Mouse (Mus musculus): ENCODE data around the gene Sobp. TPM values are rescaled to one million over a fixed set of nuclear protein-coding genes. Genes with fewer than 3 reads are reported as not detected.

Gene Sobp
- polyA plus RNA-seq, 1 experiment from 2014 or later: 0.29 TPM

GRCm38 (mm10) chr10:43053861-43054560 is 120.3 kb downstream of the Sobp start:
- Histone ChIP-seq H3K9me3 (ENCODE audit: control insufficient read depth, low read length) (no peaks in the 10 kb centered on the region), H3K4me3 (ENCODE audit: low read length) (no peak overlapping the region), H3K27ac (ENCODE audit: low read length) (no peak overlapping the region), H3K27me3 (ENCODE audit: control insufficient read depth, insufficient read depth, low read depth, low read length) (no peaks in the 10 kb centered on the region), H3K9ac (ENCODE audit: low read length) (no peak overlapping the region), H3K36me3 (ENCODE audit: control insufficient read depth, insufficient read depth, low read length) (no peaks in the 10 kb centered on the region), H3K4me2 (ENCODE audit: low read depth, low read length) (no peak overlapping the region), H3K4me1 (replicated peaks; ENCODE audit: control insufficient read depth, insufficient read depth, low read length) (no peaks in the 10 kb centered on the region)
- ATAC-seq (ENCODE audit: low read depth): no peak
- 60% methylated on average over 10 of the region's 10 CpGs for WGBS

DNA sequence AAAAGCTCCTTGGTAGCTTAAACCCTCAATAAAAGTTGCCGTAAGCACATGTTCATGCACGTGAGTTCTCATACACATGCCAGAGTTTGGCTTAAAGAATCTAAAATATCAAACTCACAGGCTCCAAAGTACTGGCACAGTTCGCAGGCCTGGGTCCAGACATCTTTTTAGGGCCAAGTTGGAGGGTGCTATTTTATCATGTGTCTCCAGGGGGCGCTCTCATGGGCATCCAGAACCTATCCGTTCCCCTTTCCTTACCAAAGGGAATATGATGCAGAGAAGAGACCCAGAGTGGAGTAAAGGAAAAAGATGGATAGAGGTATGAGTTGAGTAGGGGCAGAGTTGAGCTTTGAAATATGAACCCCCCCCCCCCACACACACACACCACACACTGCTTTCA is 121.9 kb downstream of the Sobp start:
- Histone ChIP-seq H3K27ac (ENCODE audit: low read length) (no peak overlapping the region), H3K27me3 (ENCODE audit: control insufficient read depth, insufficient read depth, low read depth, low read length) (no peaks in the 10 kb centered on the region), H3K4me3 (ENCODE audit: low read length) (no peak overlapping the region), H3K4me2 (ENCODE audit: low read depth, low read length) (no peak overlapping the region), H3K9me3 (ENCODE audit: control insufficient read depth, low read length) (no peaks in the 10 kb centered on the region), H3K9ac (ENCODE audit: low read length) (no peak overlapping the region), H3K36me3 (ENCODE audit: control insufficient read depth, insufficient read depth, low read length) (no peaks in the 10 kb centered on the region), H3K4me1 (replicated peaks; ENCODE audit: control insufficient read depth, insufficient read depth, low read length) (no peaks in the 10 kb centered on the region)
- 53% methylated on average over 5 of the region's 5 CpGs for WGBS
- ATAC-seq (ENCODE audit: low read depth): no peak

DNA sequence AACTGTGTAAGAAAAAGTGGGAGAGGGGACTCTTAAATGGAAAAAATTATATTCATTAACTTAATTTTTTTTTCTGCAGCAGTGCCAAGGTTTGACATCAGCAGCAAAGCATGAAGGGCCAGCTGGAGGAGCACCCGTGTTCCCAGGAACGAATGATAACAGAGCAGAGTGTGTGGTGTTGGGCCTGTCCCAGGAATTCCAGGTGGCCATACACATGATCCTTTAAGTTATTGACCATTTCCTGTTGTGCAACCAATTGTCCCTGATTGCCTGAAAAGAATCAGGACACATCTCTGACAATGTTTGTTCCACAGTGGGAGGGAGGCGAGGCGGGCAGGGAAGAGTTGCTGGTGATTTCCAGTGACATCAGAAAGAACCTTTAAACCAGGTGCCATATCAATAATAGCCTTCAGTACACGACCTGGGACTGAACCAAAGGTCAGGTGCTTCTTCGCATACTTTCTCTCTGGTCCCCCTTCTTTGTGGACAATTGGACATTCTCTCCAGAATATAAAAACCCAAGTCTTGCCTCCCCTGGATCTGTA is 126.5 kb downstream of the Sobp start:
- ATAC-seq (ENCODE audit: low read depth): no peak
- WGBS: 54% methylated on average over 6 of the region's 6 CpGs

DNA sequence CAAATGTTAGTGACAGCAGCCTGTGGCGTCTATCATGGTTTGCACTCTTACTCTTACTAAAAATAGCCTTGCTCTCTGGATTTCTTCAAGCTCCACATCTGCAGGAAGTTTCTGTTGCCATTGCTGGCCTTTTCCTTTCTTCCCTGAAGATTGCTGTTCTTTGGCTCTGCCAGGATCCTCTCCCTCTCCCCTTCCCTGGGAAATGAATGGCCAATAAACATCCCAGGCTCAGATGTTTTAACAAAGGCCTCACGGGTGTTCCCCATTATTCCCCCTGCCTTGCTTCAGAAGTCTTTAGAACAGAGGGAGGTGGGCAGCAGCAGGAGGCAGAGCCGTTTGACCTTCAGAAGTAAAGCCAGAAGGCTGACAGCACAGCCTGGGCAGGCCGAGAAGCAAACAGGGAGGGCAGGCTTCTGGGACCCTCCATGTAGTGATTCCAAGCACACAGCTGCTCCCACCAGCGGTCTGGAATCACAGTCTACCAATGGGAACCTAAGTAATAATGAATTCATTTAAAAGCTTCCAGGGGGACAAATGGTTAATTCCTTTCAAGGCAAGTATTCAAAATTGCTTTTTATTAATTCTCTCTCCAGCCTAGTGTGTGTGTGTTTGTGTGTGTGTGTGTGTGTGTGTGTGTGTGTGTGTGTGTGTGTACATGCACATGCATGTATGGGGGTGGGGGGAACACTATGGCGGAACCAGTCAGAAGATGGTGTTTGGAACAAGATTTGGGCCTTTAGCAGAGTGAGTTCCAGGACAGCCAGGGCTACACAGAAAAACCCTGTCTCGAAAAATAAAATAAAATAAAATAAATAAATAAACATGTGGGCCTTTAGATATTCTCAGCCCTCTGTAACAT is 130.8 kb downstream of the Sobp start:
- Histone ChIP-seq H3K4me3 (ENCODE audit: low read length) (no peak overlapping the region), H3K27me3 (ENCODE audit: control insufficient read depth, insufficient read depth, low read depth, low read length) (no peaks in the 10 kb centered on the region), H3K9me3 (ENCODE audit: control insufficient read depth, low read length) (0 out of 2 replicates have a peak, but pooled peaks cover 3% of the 10 kb centered on the region), H3K4me2 (ENCODE audit: low read depth, low read length) (no peak overlapping the region), H3K9ac (ENCODE audit: low read length) (peak overlapping the region; percentile 2; the same call in 1 of the 2 replicates), H3K4me1 (replicated peaks; ENCODE audit: control insufficient read depth, insufficient read depth, low read length) (peaks cover 18% of the 10 kb centered on the region), H3K36me3 (ENCODE audit: control insufficient read depth, insufficient read depth, low read length) (no peaks in the 10 kb centered on the region), H3K27ac (ENCODE audit: low read length) (peak overlapping the region; percentile 89)
- ATAC-seq (ENCODE audit: low read depth): peak; percentile 79
- WGBS: 29% methylated on average over 7 of the region's 7 CpGs

More for the DNA sequence above, 126.5 kb downstream of the Sobp start:
- H3K36me3 ChIP-seq (ENCODE audit: control insufficient read depth, insufficient read depth, low read length): no peaks in the 10 kb centered on the region
- H3K4me3 ChIP-seq (ENCODE audit: low read length): no peak overlapping the region
- no peaks in the 10 kb centered on the region for H3K27me3 ChIP-seq (ENCODE audit: control insufficient read depth, insufficient read depth, low read depth, low read length)
- H3K27ac ChIP-seq (ENCODE audit: low read length): no peak overlapping the region
- H3K9ac ChIP-seq (ENCODE audit: low read length): no peak overlapping the region
- H3K4me2 ChIP-seq (ENCODE audit: low read depth, low read length): no peak overlapping the region
- H3K4me1 ChIP-seq (replicated peaks; ENCODE audit: control insufficient read depth, insufficient read depth, low read length): peaks cover 12% of the 10 kb centered on the region
- no peaks in the 10 kb centered on the region for H3K9me3 ChIP-seq (ENCODE audit: control insufficient read depth, low read length)

GRCm38 (mm10) chr10:43042591-43043327 is 131.6 kb downstream of the Sobp start:
- no peak; the same call in none of the 2 replicates for ATAC-seq (ENCODE audit: low read depth)
- H3K27me3 ChIP-seq (ENCODE audit: control insufficient read depth, insufficient read depth, low read depth, low read length): no peaks in the 10 kb centered on the region
- no peak overlapping the region for H3K4me3 ChIP-seq (ENCODE audit: low read length)
- 0 out of 2 replicates have a peak, but pooled peaks cover 3% of the 10 kb centered on the region for H3K9me3 ChIP-seq (ENCODE audit: control insufficient read depth, low read length)
- H3K27ac ChIP-seq (ENCODE audit: low read length): peak overlapping the region; percentile 89
- WGBS: 47% methylated on average over 10 of the region's 10 CpGs
- H3K4me1 ChIP-seq (replicated peaks; ENCODE audit: control insufficient read depth, insufficient read depth, low read length): peaks cover 18% of the 10 kb centered on the region
- H3K9ac ChIP-seq (ENCODE audit: low read length): no peak overlapping the region
- no peak overlapping the region for H3K4me2 ChIP-seq (ENCODE audit: low read depth, low read length)
- no peaks in the 10 kb centered on the region for H3K36me3 ChIP-seq (ENCODE audit: control insufficient read depth, insufficient read depth, low read length)

DNA sequence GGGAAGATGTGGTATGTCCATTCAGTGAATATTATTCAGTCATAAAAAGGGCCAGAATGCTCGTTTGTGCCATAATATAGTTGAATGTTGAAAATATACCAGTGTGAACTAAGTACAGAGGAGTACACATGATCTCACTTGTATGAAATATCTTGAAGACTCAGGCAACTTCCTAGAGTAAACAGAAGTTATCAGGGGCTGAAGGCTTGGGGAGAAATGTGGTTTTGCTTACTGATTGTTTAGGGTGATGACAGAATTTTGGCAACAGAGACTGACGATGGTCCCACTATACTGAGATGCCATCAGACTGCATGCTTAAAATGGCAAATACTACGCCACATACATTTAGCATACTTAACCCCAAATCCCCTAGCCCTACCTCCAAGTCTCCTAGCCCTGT is 132.5 kb downstream of the Sobp start:
- peaks cover 21% of the 10 kb centered on the region for H3K4me1 ChIP-seq (replicated peaks; ENCODE audit: control insufficient read depth, insufficient read depth, low read length)
- ATAC-seq (ENCODE audit: low read depth): no peak
- WGBS: 57% methylated on average over 3 of the region's 3 CpGs
- no peaks in the 10 kb centered on the region for H3K27me3 ChIP-seq (ENCODE audit: control insufficient read depth, insufficient read depth, low read depth, low read length)
- H3K9ac ChIP-seq (ENCODE audit: low read length): no peak overlapping the region
- H3K4me2 ChIP-seq (ENCODE audit: low read depth, low read length): no peak overlapping the region
- H3K4me3 ChIP-seq (ENCODE audit: low read length): no peak overlapping the region
- H3K36me3 ChIP-seq (ENCODE audit: control insufficient read depth, insufficient read depth, low read length): no peaks in the 10 kb centered on the region
- no peak overlapping the region for H3K27ac ChIP-seq (ENCODE audit: low read length)
- 0 out of 2 replicates have a peak, but pooled peaks cover 3% of the 10 kb centered on the region for H3K9me3 ChIP-seq (ENCODE audit: control insufficient read depth, low read length)

DNA sequence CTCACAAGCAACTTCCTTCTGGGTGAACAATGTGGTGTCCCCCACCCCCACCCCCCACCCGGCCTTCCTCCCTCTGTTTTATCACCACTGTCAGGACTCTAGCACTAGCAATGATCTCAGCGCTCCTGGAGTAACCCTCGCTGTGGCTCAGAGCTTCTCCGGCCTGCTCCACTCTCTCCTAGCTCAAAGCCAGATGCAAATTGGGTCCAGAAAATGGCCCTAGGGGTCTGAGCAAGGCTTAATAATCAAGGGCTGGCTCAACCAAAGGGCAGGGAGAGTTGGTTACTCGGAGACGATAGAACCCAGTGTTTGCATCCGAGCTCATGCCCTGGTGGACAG is 136.9 kb downstream of the Sobp start:
- Histone ChIP-seq H3K4me1 (replicated peaks; ENCODE audit: control insufficient read depth, insufficient read depth, low read length) (peaks cover 12% of the 10 kb centered on the region), H3K9ac (ENCODE audit: low read length) (no peak overlapping the region), H3K4me3 (ENCODE audit: low read length) (no peak overlapping the region), H3K9me3 (ENCODE audit: control insufficient read depth, low read length) (0 out of 2 replicates have a peak, but pooled peaks cover 3% of the 10 kb centered on the region), H3K36me3 (ENCODE audit: control insufficient read depth, insufficient read depth, low read length) (no peaks in the 10 kb centered on the region), H3K27ac (ENCODE audit: low read length) (no peak overlapping the region), H3K4me2 (ENCODE audit: low read depth, low read length) (no peak overlapping the region), H3K27me3 (ENCODE audit: control insufficient read depth, insufficient read depth, low read depth, low read length) (no peaks in the 10 kb centered on the region)
- ATAC-seq (ENCODE audit: low read depth): peak; percentile 34; the same call in 1 of the 2 replicates
- 57% methylated on average over 7 of the region's 7 CpGs for WGBS

DNA sequence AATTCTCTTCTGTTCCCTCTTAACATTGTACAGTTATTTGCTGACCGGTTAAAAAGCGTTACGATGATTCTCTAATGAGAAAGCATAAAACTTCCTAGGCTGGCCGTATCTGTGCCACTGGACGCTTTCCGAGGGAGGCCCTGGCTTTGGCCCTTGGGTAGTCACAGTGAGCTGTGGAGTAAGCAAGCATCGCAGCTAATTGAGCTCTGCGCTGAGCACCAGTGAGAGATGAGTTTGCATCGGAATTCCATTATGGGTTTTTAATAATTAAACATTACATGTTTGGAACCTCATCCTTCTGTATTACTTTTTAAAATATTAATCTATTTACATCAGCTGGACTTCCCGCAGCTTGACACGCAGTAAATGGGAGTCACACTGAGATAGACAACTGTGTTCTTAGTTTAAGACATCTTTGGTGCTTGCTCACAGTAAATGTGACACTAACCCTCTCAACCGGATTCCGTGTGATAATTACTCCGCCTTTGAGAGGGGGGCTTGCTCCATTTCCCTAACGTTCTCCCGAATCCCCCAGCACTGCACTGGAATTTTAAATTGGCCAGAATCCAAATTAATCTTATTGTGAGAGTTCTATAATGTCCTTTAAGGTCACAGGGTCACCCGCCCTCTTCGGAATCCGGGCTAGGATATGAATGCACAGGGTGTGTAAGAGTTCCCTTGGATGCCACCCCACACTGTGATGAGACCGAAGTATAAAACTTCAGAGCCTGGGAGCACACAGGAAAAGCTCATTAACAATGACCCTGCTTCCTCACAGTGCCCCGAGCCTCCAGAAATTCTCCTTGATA is 137.5 kb downstream of the Sobp start:
- Histone ChIP-seq H3K4me3 (ENCODE audit: low read length) (no peak overlapping the region), H3K36me3 (ENCODE audit: control insufficient read depth, insufficient read depth, low read length) (no peaks in the 10 kb centered on the region), H3K4me1 (replicated peaks; ENCODE audit: control insufficient read depth, insufficient read depth, low read length) (peaks cover 11% of the 10 kb centered on the region), H3K4me2 (ENCODE audit: low read depth, low read length) (no peak overlapping the region), H3K27me3 (ENCODE audit: control insufficient read depth, insufficient read depth, low read depth, low read length) (no peaks in the 10 kb centered on the region), H3K9ac (ENCODE audit: low read length) (no peak overlapping the region), H3K27ac (ENCODE audit: low read length) (no peak overlapping the region), H3K9me3 (ENCODE audit: control insufficient read depth, low read length) (0 out of 2 replicates have a peak, but pooled peaks cover 3% of the 10 kb centered on the region)
- WGBS: 70% methylated on average over 21 of the region's 21 CpGs
- ATAC-seq (ENCODE audit: low read depth): peak; percentile 42; the same call in 1 of the 2 replicates

All from lung, embryonic 16.5 days (tissue).